Mouse (Mus musculus) hindbrain, embryonic 14.5 days (tissue): ENCODE results near the gene Foxp1. TPM values are rescaled to one million over a fixed set of nuclear protein-coding genes. Genes with fewer than 3 reads are reported as not detected.
A peak's percentile ranks its signal among the peaks of the same experiment; 100 is the strongest.

Source experiments
- ATAC-seq: fragments of 200-750 bp; cut with Nextera tagmentation; 2 replicates; pipeline ENCODE4 v1.8.0; 2017; ENCODE audit warnings: moderate number of reproducible peaks, mild to moderate bottlenecking, moderate TSS enrichment, moderate library complexity; ENCODE audit not compliant: low FRiP score
- DNase-seq: peaks from one replicate; pipeline ENCODE4 v3.0.0-alpha.2; 2015; ENCODE audit warnings: low spot score
- H3K27ac ChIP-seq: fragments of 300-500 bp; sonication (generic); 2 replicates; pipeline ENCODE4 v1.5.1; 2014; ENCODE audit warnings: mild to moderate bottlenecking, moderate library complexity
- H3K27me3 ChIP-seq: fragments of 300-500 bp; sonication (generic); 2 replicates; pipeline ENCODE4 v1.6.1; 2014; ENCODE audit warnings: mild to moderate bottlenecking, low read length, mixed read lengths; ENCODE audit not compliant: control insufficient read depth, insufficient read depth
- H3K36me3 ChIP-seq: fragments of 300-500 bp; sonication (generic); replicated peaks from 2 replicates; pipeline ENCODE4 v1.6.1; 2014; ENCODE audit not compliant: control insufficient read depth, insufficient read depth
- H3K4me1 ChIP-seq: fragments of 300-500 bp; sonication (generic); replicated peaks from 2 replicates; pipeline ENCODE4 v1.6.1; 2014; ENCODE audit warnings: antibody characterized with exemption, low read length, mixed read lengths; ENCODE audit not compliant: control insufficient read depth, insufficient read depth
- H3K4me2 ChIP-seq: fragments of 300-500 bp; sonication (generic); replicated peaks from 2 replicates; pipeline ENCODE4 v1.6.1; 2014; ENCODE audit warnings: mild to moderate bottlenecking, moderate library complexity
- H3K4me3 ChIP-seq: fragments of 300-500 bp; sonication (generic); replicated peaks from 2 replicates; pipeline ENCODE4 v1.5.1; 2014; ENCODE audit warnings: mild to moderate bottlenecking, low read length
- H3K9ac ChIP-seq: fragments of 300-500 bp; sonication (generic); 2 replicates; pipeline ENCODE4 v1.6.1; 2014
- H3K9me3 ChIP-seq: fragments of 300-500 bp; sonication (generic); 2 replicates; pipeline ENCODE4 v1.6.1; 2016; ENCODE audit warnings: low read length; ENCODE audit not compliant: control insufficient read depth
- WGBS: fragments of 180-500 bp; shearing (Covaris S2); extraction: QIAGEN DNeasy Blood & Tissue Kit; methylation state at CpG from one replicate; pipeline ENCODE4 v1.1.7; 2014; 5-methylcytosine and 5-hydroxymethylcytosine counted together
- polyA plus RNA-seq: library from polyadenylated mRNA; unstranded; fragments of >200 nt; fragmentation: Nextera tagmentation; extraction: Ambion mirVana; gene quantifications from 2 replicates; pipeline ENCODE4 v1.2.1, GENCODE M21; 2014

Gene Foxp1
- polyA plus RNA-seq, 1 experiment from 2014 or later, result 68.3 TPM

- no peak overlapping the region for H3K27ac ChIP-seq
- H3K4me2 ChIP-seq, result peak overlapping the region; percentile 38
- DNase-seq (no peak), ATAC-seq (no peak)
- H3K4me1 ChIP-seq, result peaks cover 27% of the 10 kb centered on the region
- 31% methylated on average over 18 of the region's 18 CpGs for WGBS
- no peaks in the 10 kb centered on the region for H3K9me3 ChIP-seq
- no peaks in the 10 kb centered on the region for H3K36me3 ChIP-seq
- H3K4me3 ChIP-seq, result no peak overlapping the region
- H3K27me3 ChIP-seq, result peaks cover 9% of the 10 kb centered on the region
- H3K9ac ChIP-seq, result no peak overlapping the region; the same call in 1 of the 2 replicates
These were observed 427.1 kb downstream of the Foxp1 start for GRCm38 (mm10) chr6:99095185-99096104.

GRCm38 (mm10) chr6:99094339-99094989 lies 428.1 kb downstream of the Foxp1 start:
- Histone ChIP-seq H3K27me3 (peaks cover 9% of the 10 kb centered on the region), H3K4me1 (peaks cover 27% of the 10 kb centered on the region), H3K9me3 (no peaks in the 10 kb centered on the region), H3K9ac (no peak overlapping the region), H3K4me2 (0 out of 2 replicates have a peak overlapping the region, but pooled peaks have one; percentile 38), H3K4me3 (no peak overlapping the region), H3K27ac (no peak overlapping the region), H3K36me3 (no peaks in the 10 kb centered on the region)
- ATAC-seq, result no peak
- no peak for DNase-seq
- WGBS, result 28% methylated on average over 10 of the region's 10 CpGs

- WGBS, result 16% methylated on average over 2 of the region's 2 CpGs
- H3K9me3 ChIP-seq, result no peaks in the 10 kb centered on the region
- no peak for ATAC-seq
- H3K27ac ChIP-seq, result no peak overlapping the region
- H3K9ac ChIP-seq, result no peak overlapping the region
- DNase-seq, result no peak
- H3K4me2 ChIP-seq, result no peak overlapping the region
- peaks cover 27% of the 10 kb centered on the region for H3K4me1 ChIP-seq
- H3K27me3 ChIP-seq, result peaks cover 9% of the 10 kb centered on the region
- no peaks in the 10 kb centered on the region for H3K36me3 ChIP-seq
- no peak overlapping the region for H3K4me3 ChIP-seq
These were observed 428.7 kb downstream of the Foxp1 start for GRCm38 (mm10) chr6:99093856-99094255.

GRCm38 (mm10) chr6:99093208-99093607 lies 429.3 kb downstream of the Foxp1 start:
- Histone ChIP-seq H3K36me3 (no peaks in the 10 kb centered on the region), H3K4me3 (no peak overlapping the region), H3K9ac (no peak overlapping the region), H3K4me2 (no peak overlapping the region), H3K9me3 (no peaks in the 10 kb centered on the region), H3K4me1 (peaks cover 27% of the 10 kb centered on the region), H3K27me3 (peaks cover 9% of the 10 kb centered on the region), H3K27ac (no peak overlapping the region)
- WGBS, result 75% methylated on average over 5 of the region's 5 CpGs
- ATAC-seq (no peak), DNase-seq (no peak)

- DNase-seq, result no peak
- Histone ChIP-seq H3K4me2 (no peak overlapping the region), H3K36me3 (no peaks in the 10 kb centered on the region), H3K4me1 (peaks cover 19% of the 10 kb centered on the region), H3K27me3 (peaks cover 9% of the 10 kb centered on the region), H3K4me3 (no peak overlapping the region), H3K9me3 (no peaks in the 10 kb centered on the region), H3K27ac (no peak overlapping the region), H3K9ac (no peak overlapping the region)
- 87% methylated on average over 2 of the region's 2 CpGs for WGBS
- no peak for ATAC-seq
These were observed 430.7 kb downstream of the Foxp1 start for GRCm38 (mm10) chr6:99091799-99092198.

GRCm38 (mm10) chr6:99087598-99087997 lies 434.9 kb downstream of the Foxp1 start:
- Histone ChIP-seq H3K4me2 (no peak overlapping the region), H3K4me3 (no peak overlapping the region), H3K9ac (no peak overlapping the region), H3K9me3 (no peaks in the 10 kb centered on the region), H3K27ac (no peak overlapping the region), H3K36me3 (no peaks in the 10 kb centered on the region), H3K4me1 (no peaks in the 10 kb centered on the region), H3K27me3 (no peaks in the 10 kb centered on the region)
- 71% methylated on average over 7 of the region's 7 CpGs for WGBS
- no peak for ATAC-seq
- DNase-seq, result no peak

GRCm38 (mm10) chr6:99084956-99085355 lies 437.6 kb downstream of the Foxp1 start:
- ATAC-seq (no peak), DNase-seq (no peak)
- no peak overlapping the region for H3K4me3 ChIP-seq
- no peak overlapping the region for H3K27ac ChIP-seq
- no peak overlapping the region for H3K4me2 ChIP-seq
- H3K36me3 ChIP-seq, result no peaks in the 10 kb centered on the region
- H3K9ac ChIP-seq, result no peak overlapping the region
- 91% methylated on average over 4 of the region's 4 CpGs for WGBS
- no peaks in the 10 kb centered on the region for H3K27me3 ChIP-seq
- H3K9me3 ChIP-seq, result no peaks in the 10 kb centered on the region
- no peaks in the 10 kb centered on the region for H3K4me1 ChIP-seq

GRCm38 (mm10) chr6:99081259-99081658 lies 441.3 kb downstream of the Foxp1 start:
- no peak for ATAC-seq
- Histone ChIP-seq H3K27ac (no peak overlapping the region), H3K27me3 (no peaks in the 10 kb centered on the region), H3K4me1 (no peaks in the 10 kb centered on the region), H3K4me3 (no peak overlapping the region), H3K36me3 (no peaks in the 10 kb centered on the region), H3K9me3 (no peaks in the 10 kb centered on the region), H3K4me2 (no peak overlapping the region), H3K9ac (no peak overlapping the region)
- DNase-seq, result no peak
- 69% methylated on average over 5 of the region's 5 CpGs for WGBS

GRCm38 (mm10) chr6:99079041-99079835 lies 443.3 kb downstream of the Foxp1 start:
- Histone ChIP-seq H3K9me3 (0 out of 2 replicates have a peak, but pooled peaks cover 6% of the 10 kb centered on the region), H3K27ac (no peak overlapping the region), H3K4me3 (no peak overlapping the region), H3K4me1 (no peaks in the 10 kb centered on the region), H3K27me3 (no peaks in the 10 kb centered on the region), H3K36me3 (peaks cover 4% of the 10 kb centered on the region; the same call in 1 of the 2 replicates), H3K9ac (no peak overlapping the region), H3K4me2 (no peak overlapping the region)
- WGBS, result 40% methylated on average over 10 of the region's 10 CpGs
- DNase-seq, result no peak
- no peak for ATAC-seq
